Mouse (Mus musculus) cerebellum, adult 2 months (tissue): ENCODE results near the gene Ppp1r12a. TPM values are rescaled to one million over a fixed set of nuclear protein-coding genes. Genes with fewer than 3 reads are reported as not detected.

Source experiments
- DNase-seq, 2 experiments: peaks; one replicate each; pipeline ENCODE4 v3.0.0; 2021
- H3K27ac ChIP-seq: fragments of 200-500 bp; 2 replicates; pipeline ENCODE4 v1.5.1; 2012; ENCODE audit warnings: low read length, control low read depth, inconsistent platforms; ENCODE audit not compliant: insufficient read depth
- H3K27me3 ChIP-seq: fragments of 200-500 bp; 2 replicates; pipeline ENCODE4 v1.6.1; 2012; ENCODE audit warnings: inconsistent platforms, mild to moderate bottlenecking, low read length, moderate library complexity; ENCODE audit not compliant: control insufficient read depth, insufficient read depth
- H3K4me1 ChIP-seq: fragments of 200-500 bp; 2 replicates; pipeline ENCODE4 v1.6.1; 2011; ENCODE audit warnings: low read length; ENCODE audit not compliant: control insufficient read depth, insufficient read depth
- H3K4me3 ChIP-seq: fragments of 200-500 bp; replicated peaks from 2 replicates; pipeline ENCODE3; 2011; ENCODE audit warnings: mild to moderate bottlenecking, low read depth, low read length, control low read depth; ENCODE audit not compliant: insufficient read depth
- CTCF ChIP-seq: fragments of 200-500 bp; IDR thresholded peaks from 2 replicates; pipeline ENCODE4 v1.5.1; 2011; ENCODE audit warnings: low read depth, mild to moderate bottlenecking, control low read depth, low read length, moderate library complexity, borderline replicate concordance; ENCODE audit not compliant: insufficient read depth
- POLR2A ChIP-seq: fragments of 200-500 bp; IDR thresholded peaks from 2 replicates; pipeline ENCODE4 v1.6.1; 2011; ENCODE audit warnings: low read length, control low read depth, borderline replicate concordance; ENCODE audit not compliant: insufficient read depth
- WGBS: fragments of 180-500 bp; shearing (Covaris S2); methylation state at CpG from one replicate; pipeline ENCODE4 v1.1.7; 2018; 5-methylcytosine and 5-hydroxymethylcytosine counted together
- polyA plus RNA-seq: library from polyadenylated mRNA; depleted of rRNA; stranded (reverse); fragments of >200 nt; gene quantifications from 2 replicates; pipeline ENCODE4 v1.2.3, GENCODE M21; 2012; rRNA removed

Gene Ppp1r12a
- polyA plus RNA-seq, 1 experiment: 60.6 TPM

DNA sequence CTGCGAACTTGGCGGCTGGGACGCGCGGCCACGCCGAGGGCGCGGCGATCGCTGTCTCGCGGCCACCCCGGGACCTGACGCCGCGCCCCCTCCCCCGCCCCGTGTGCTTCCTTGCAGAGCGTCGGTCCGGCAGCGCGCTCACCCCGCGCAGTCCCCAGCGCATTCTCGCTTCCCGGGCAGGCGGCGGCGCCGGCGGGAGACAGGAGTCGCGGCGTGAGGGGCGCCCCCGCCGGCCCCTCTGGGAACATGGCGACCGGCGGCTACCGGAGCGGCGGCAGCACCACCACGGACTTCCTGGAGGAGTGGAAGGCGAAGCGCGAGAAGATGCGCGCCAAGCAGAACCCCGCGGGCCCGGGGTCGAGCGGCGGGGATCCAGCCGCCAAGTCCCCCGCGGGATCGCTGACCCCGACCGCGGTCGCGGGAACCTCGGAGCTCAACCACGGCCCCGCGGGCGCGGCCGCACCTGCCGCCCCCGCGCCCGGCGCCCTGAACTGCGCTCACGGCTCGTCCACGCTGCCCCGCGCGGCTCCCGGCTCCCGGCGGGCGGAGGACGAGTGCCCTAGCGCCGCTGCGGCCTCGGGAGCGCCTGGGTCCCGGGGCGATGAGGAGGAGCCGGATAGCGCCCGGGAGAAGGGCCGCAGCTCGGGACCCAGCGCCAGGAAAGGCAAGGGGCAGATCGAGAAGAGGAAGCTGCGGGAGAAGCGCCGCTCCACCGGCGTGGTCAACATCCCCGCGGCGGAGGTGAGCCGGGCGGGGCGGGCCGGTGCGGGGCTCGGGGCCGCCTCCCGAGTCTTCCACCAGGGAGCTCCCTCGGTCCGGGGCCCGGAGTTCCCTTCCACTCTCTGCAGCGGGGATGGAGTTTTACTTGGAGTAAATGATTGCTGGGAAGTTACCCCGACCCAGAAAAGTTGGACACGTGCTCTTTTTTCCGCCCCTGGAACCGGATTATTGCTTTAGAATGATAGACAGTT is 170.9 kb downstream of the Ppp1r12a start:
- no peak for TF ChIP-seq POLR2A
- TF ChIP-seq CTCF: no peak
- Histone ChIP-seq H3K27me3 (no peaks in the 10 kb centered on the region), H3K4me3 (peak overlapping the region; percentile 76), H3K4me1 (0 out of 2 replicates have a peak, but pooled peaks cover 3% of the 10 kb centered on the region), H3K27ac (no peak overlapping the region)
- WGBS: 1% methylated on average over 129 of the region's 129 CpGs
- peak; percentile 35 to 52 for DNase-seq

GRCm38 (mm10) chr10:108333642-108334041 is 171.6 kb downstream of the Ppp1r12a start:
- Histone ChIP-seq H3K4me3 (no peak overlapping the region), H3K27me3 (no peaks in the 10 kb centered on the region), H3K4me1 (0 out of 2 replicates have a peak, but pooled peaks cover 3% of the 10 kb centered on the region), H3K27ac (no peak overlapping the region)
- 14% methylated on average over 12 of the region's 12 CpGs for WGBS
- DNase-seq: no peak
- TF ChIP-seq CTCF (no peak), POLR2A (no peak)

Other genes starting within 250 kb of the Ppp1r12a start
- 1.3 TPM in 2 replicates for gene Pawr, start 169.9 kb downstream of the Ppp1r12a start, polyA plus RNA-seq